Mouse (Mus musculus) embryonic facial prominence, embryonic 15.5 days (tissue): ENCODE data around the gene Them7. TPM values are rescaled to one million over a fixed set of nuclear protein-coding genes. Genes with fewer than 3 reads are reported as not detected.
A peak's percentile ranks its signal among the peaks of the same experiment; 100 is the strongest.

Experiments
- ATAC-seq: fragments of 200-750 bp; cut with Nextera tagmentation; 2 replicates; pipeline ENCODE4 v1.8.0; 2017; ENCODE audit warnings: low read depth, moderate TSS enrichment; ENCODE audit not compliant: insufficient number of reproducible peaks, low FRiP score, low TSS enrichment
- H3K27ac ChIP-seq: fragments of 300-500 bp; sonication (generic); replicated peaks from 2 replicates; pipeline ENCODE4 v1.5.1; 2015; ENCODE audit warnings: mild to moderate bottlenecking, inconsistent platforms
- H3K27me3 ChIP-seq: fragments of 300-500 bp; sonication (generic); 2 replicates; pipeline ENCODE4 v1.6.1; 2015; ENCODE audit warnings: inconsistent platforms
- H3K36me3 ChIP-seq: fragments of 300-500 bp; sonication (generic); 2 replicates; pipeline ENCODE4 v1.6.1; 2015; ENCODE audit warnings: mild to moderate bottlenecking, inconsistent platforms
- H3K4me1 ChIP-seq: fragments of 300-500 bp; sonication (generic); 2 replicates; pipeline ENCODE4 v1.6.1; 2015; ENCODE audit warnings: inconsistent platforms
- H3K4me2 ChIP-seq: fragments of 300-500 bp; sonication (generic); replicated peaks from 2 replicates; pipeline ENCODE4 v1.6.1; 2015; ENCODE audit warnings: mild to moderate bottlenecking, inconsistent platforms
- H3K4me3 ChIP-seq: fragments of 300-500 bp; sonication (generic); replicated peaks from 2 replicates; pipeline ENCODE4 v1.5.1; 2015; ENCODE audit warnings: mild to moderate bottlenecking, inconsistent platforms
- H3K9ac ChIP-seq: fragments of 300-500 bp; sonication (generic); 2 replicates; pipeline ENCODE4 v1.6.1; 2015; ENCODE audit warnings: inconsistent platforms
- H3K9me3 ChIP-seq: fragments of 300-500 bp; sonication (generic); replicated peaks from 2 replicates; pipeline ENCODE4 v1.6.1; 2016; ENCODE audit warnings: inconsistent platforms
- WGBS: fragments of 180-500 bp; shearing (Covaris S2); methylation state at CpG from one replicate; pipeline ENCODE4 v1.1.7; 2015; 5-methylcytosine and 5-hydroxymethylcytosine counted together
- polyA plus RNA-seq: library from polyadenylated mRNA; unstranded; fragments of >200 nt; fragmentation: Nextera tagmentation; extraction: Ambion mirVana; gene quantifications from 2 replicates; pipeline ENCODE4 v1.2.1, GENCODE M21; 2015

The Them7 gene
- polyA plus RNA-seq, 1 experiment from 2014 or later = 0.48 TPM

- Histone ChIP-seq H3K4me3 (no peak overlapping the region), H3K9me3 (no peaks in the 10 kb centered on the region), H3K27me3 (peaks cover 6% of the 10 kb centered on the region), H3K36me3 (no peaks in the 10 kb centered on the region), H3K27ac (no peak overlapping the region), H3K4me1 (peaks cover 6% of the 10 kb centered on the region; the same call in 1 of the 2 replicates), H3K9ac (no peak overlapping the region), H3K4me2 (no peak overlapping the region)
- no peak for ATAC-seq
- 43% methylated on average over 13 of the region's 13 CpGs for WGBS
Measured at GRCm38 (mm10) chr2:105311414-105311813, 87.3 kb downstream of the Them7 start.

- Histone ChIP-seq H3K27me3 (peaks cover 6% of the 10 kb centered on the region), H3K4me1 (peaks cover 6% of the 10 kb centered on the region; the same call in 1 of the 2 replicates), H3K27ac (no peak overlapping the region), H3K4me3 (no peak overlapping the region), H3K9me3 (no peaks in the 10 kb centered on the region), H3K9ac (no peak overlapping the region), H3K4me2 (no peak overlapping the region), H3K36me3 (no peaks in the 10 kb centered on the region)
- 0 out of 2 replicates have a peak, but pooled peaks have one; percentile 51 for ATAC-seq
- WGBS = 6% methylated on average over 7 of the region's 7 CpGs
Measured at GRCm38 (mm10) chr2:105311991-105312390, 87.9 kb downstream of the Them7 start.

- peaks cover 6% of the 10 kb centered on the region for H3K27me3 ChIP-seq
- H3K27ac ChIP-seq = no peak overlapping the region
- no peaks in the 10 kb centered on the region for H3K36me3 ChIP-seq
- 54% methylated on average over 3 of the region's 3 CpGs for WGBS
- no peaks in the 10 kb centered on the region for H3K9me3 ChIP-seq
- H3K4me2 ChIP-seq = no peak overlapping the region
- no peak for ATAC-seq
- H3K4me3 ChIP-seq = no peak overlapping the region
- H3K4me1 ChIP-seq = peaks cover 6% of the 10 kb centered on the region; the same call in 1 of the 2 replicates
- no peak overlapping the region for H3K9ac ChIP-seq
Measured at GRCm38 (mm10) chr2:105313077-105313476, 89.0 kb downstream of the Them7 start.

GRCm38 (mm10) chr2:105317556-105318184 lies 93.5 kb downstream of the Them7 start:
- 26% methylated on average over 13 of the region's 13 CpGs for WGBS

GRCm38 (mm10) chr2:105326067-105326466 lies 101.9 kb downstream of the Them7 start:
- Histone ChIP-seq H3K36me3 (no peaks in the 10 kb centered on the region), H3K4me2 (no peak overlapping the region), H3K4me1 (no peaks in the 10 kb centered on the region), H3K9me3 (no peaks in the 10 kb centered on the region), H3K27ac (no peak overlapping the region), H3K9ac (no peak overlapping the region), H3K27me3 (no peaks in the 10 kb centered on the region), H3K4me3 (no peak overlapping the region)
- no peak for ATAC-seq
- whole genome bisulfite sequencing = 79% methylated on average over 5 of the region's 5 CpGs

More at GRCm38 (mm10) chr2:105317556-105318184, 93.5 kb downstream of the Them7 start:
- no peak for ATAC-seq
- Histone ChIP-seq H3K9me3 (no peaks in the 10 kb centered on the region), H3K36me3 (no peaks in the 10 kb centered on the region), H3K4me3 (no peak overlapping the region), H3K4me1 (no peaks in the 10 kb centered on the region), H3K27ac (no peak overlapping the region), H3K27me3 (no peaks in the 10 kb centered on the region; the same call in 1 of the 2 replicates), H3K9ac (no peak overlapping the region), H3K4me2 (no peak overlapping the region)

- no peak for ATAC-seq
- Histone ChIP-seq H3K27ac (no peak overlapping the region), H3K27me3 (0 out of 2 replicates have a peak, but pooled peaks cover 6% of the 10 kb centered on the region), H3K4me3 (no peak overlapping the region), H3K9ac (no peak overlapping the region), H3K4me2 (no peak overlapping the region), H3K36me3 (no peaks in the 10 kb centered on the region), H3K4me1 (no peaks in the 10 kb centered on the region), H3K9me3 (no peaks in the 10 kb centered on the region)
- 89% methylated on average over 4 of the region's 4 CpGs for WGBS
Measured at GRCm38 (mm10) chr2:105330024-105330423, 105.9 kb downstream of the Them7 start.

- 68% methylated on average over 8 of the region's 8 CpGs for WGBS
- no peak for ATAC-seq
- Histone ChIP-seq H3K4me1 (0 out of 2 replicates have a peak, but pooled peaks cover 5% of the 10 kb centered on the region), H3K27ac (no peak overlapping the region), H3K27me3 (0 out of 2 replicates have a peak, but pooled peaks cover 6% of the 10 kb centered on the region), H3K9ac (no peak overlapping the region), H3K4me2 (no peak overlapping the region), H3K36me3 (no peaks in the 10 kb centered on the region), H3K9me3 (no peaks in the 10 kb centered on the region), H3K4me3 (no peak overlapping the region)
Measured at GRCm38 (mm10) chr2:105333107-105333506, 109.0 kb downstream of the Them7 start.

GRCm38 (mm10) chr2:105333976-105334713 lies 110.0 kb downstream of the Them7 start:
- WGBS = 45% methylated on average over 10 of the region's 10 CpGs
- Histone ChIP-seq H3K4me3 (no peak overlapping the region), H3K4me2 (no peak overlapping the region), H3K4me1 (0 out of 2 replicates have a peak, but pooled peaks cover 5% of the 10 kb centered on the region), H3K27me3 (0 out of 2 replicates have a peak, but pooled peaks cover 6% of the 10 kb centered on the region), H3K9ac (no peak overlapping the region), H3K9me3 (no peaks in the 10 kb centered on the region), H3K27ac (no peak overlapping the region), H3K36me3 (no peaks in the 10 kb centered on the region)
- ATAC-seq = peak; percentile 7; the same call in 1 of the 2 replicates

- no peak overlapping the region for H3K4me2 ChIP-seq
- no peak overlapping the region for H3K4me3 ChIP-seq
- H3K36me3 ChIP-seq = no peaks in the 10 kb centered on the region
- WGBS = 81% methylated on average over 2 of the region's 2 CpGs
- no peak for ATAC-seq
- H3K9me3 ChIP-seq = no peaks in the 10 kb centered on the region
- H3K27me3 ChIP-seq = 0 out of 2 replicates have a peak, but pooled peaks cover 6% of the 10 kb centered on the region
- 0 out of 2 replicates have a peak, but pooled peaks cover 5% of the 10 kb centered on the region for H3K4me1 ChIP-seq
- H3K9ac ChIP-seq = no peak overlapping the region
- H3K27ac ChIP-seq = no peak overlapping the region
Measured at GRCm38 (mm10) chr2:105335661-105336060, 111.5 kb downstream of the Them7 start.

- no peaks in the 10 kb centered on the region for H3K36me3 ChIP-seq
- no peak overlapping the region for H3K27ac ChIP-seq
- 0 out of 2 replicates have a peak, but pooled peaks cover 5% of the 10 kb centered on the region for H3K4me1 ChIP-seq
- H3K9ac ChIP-seq = no peak overlapping the region
- 26% methylated on average over 12 of the region's 12 CpGs for WGBS
- no peak overlapping the region for H3K4me2 ChIP-seq
- ATAC-seq = no peak
- H3K9me3 ChIP-seq = no peaks in the 10 kb centered on the region
- H3K4me3 ChIP-seq = no peak overlapping the region
- 0 out of 2 replicates have a peak, but pooled peaks cover 6% of the 10 kb centered on the region for H3K27me3 ChIP-seq
Measured at GRCm38 (mm10) chr2:105336314-105337027, 112.4 kb downstream of the Them7 start.
